Mouse (Mus musculus): ENCODE data around the gene Acer2. TPM values are rescaled to one million over a fixed set of nuclear protein-coding genes. Genes with fewer than 3 reads are reported as not detected.

Acer2 gene
- total and polyA plus RNA-seq, 2 experiments from 2014 or later = 9.5 to 9.6 TPM

DNA sequence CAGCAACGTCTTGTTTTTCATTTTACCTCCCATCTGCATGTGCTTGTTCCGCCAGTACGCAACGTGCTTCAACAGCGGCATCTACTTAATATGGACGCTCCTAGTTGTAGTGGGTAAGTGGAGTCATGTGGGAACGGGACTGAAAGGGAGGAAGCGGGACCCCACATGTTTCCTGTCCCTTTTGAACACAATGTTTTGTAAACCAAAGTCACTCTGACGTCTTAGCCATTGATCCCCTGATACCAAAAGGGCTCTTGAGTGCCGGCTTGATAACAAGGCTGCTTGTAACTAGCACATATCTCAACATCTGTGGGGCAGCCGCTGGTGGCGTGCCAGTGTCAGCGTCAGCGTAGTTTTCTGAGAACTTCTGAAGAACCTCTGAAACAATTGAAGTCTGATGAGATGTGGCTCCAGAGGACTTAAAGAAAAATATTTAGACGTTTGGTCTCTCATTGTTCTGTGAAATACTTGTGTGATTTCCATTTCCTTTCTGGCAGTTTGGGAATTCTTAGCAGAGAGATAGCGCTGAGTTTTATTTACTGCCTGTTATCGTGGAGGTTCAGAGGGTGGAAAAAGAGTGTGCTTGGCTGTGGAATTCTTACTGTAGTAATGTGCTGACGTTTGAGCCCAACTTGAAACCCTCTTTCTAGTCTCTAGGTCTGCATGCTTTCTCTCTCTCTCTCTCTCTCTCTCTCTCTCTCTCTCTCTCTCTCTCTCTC, 12.1 kb downstream of the Acer2 start:
- no peak for TF ChIP-seq CTCF (IDR thresholded peaks at IDR 0.05; ENCODE audit: low read depth)
- Histone ChIP-seq H3K27me3 (ENCODE audit: insufficient read depth, low read length) (no peaks in the 10 kb centered on the region), H3K4me2 (ENCODE audit: low read depth, low read length) (peak overlapping the region; percentile 42), H3K27ac (no peak overlapping the region), H3K4me1 (ENCODE audit: insufficient read depth, low read length) (no peaks in the 10 kb centered on the region), H3K9me3 (ENCODE audit: low read length) (no peaks in the 10 kb centered on the region), H3K9ac (replicated peaks; ENCODE audit: low read length) (no peak overlapping the region), H3K4me3 (ENCODE audit: low read length) (peak overlapping the region; percentile 8), H3K36me3 (ENCODE audit: insufficient read depth, low read length) (no peaks in the 10 kb centered on the region)
- WGBS = 49% methylated on average over 18 of the region's 18 CpGs
- ATAC-seq (no peak), DNase-seq (ENCODE audit: low spot score) (no peak)

DNA sequence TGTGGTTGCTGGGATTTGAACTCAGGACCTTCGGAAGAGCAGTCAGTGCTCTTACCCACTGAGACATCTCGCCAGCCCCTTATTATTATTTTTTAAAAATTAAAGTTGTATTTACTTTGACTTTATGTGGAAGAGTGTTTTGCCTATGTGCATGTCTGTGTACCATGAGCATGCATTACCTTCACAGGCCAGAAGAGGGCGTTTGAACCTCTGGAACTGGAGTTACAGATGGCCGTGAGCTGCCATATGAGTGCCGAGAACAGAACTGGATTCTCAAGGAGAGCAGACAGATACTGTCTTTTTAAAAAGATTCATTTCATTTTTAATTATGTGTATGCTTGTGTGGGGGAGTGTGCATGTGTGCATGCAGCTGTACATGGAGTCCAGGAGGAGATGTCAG, 13.7 kb downstream of the Acer2 start:
- Histone ChIP-seq H3K36me3 (ENCODE audit: insufficient read depth, low read length) (no peaks in the 10 kb centered on the region), H3K9ac (replicated peaks; ENCODE audit: low read length) (no peak overlapping the region), H3K9me3 (ENCODE audit: low read length) (no peaks in the 10 kb centered on the region), H3K27ac (no peak overlapping the region), H3K4me3 (ENCODE audit: low read length) (no peak overlapping the region), H3K27me3 (ENCODE audit: insufficient read depth, low read length) (no peaks in the 10 kb centered on the region), H3K4me1 (ENCODE audit: insufficient read depth, low read length) (no peaks in the 10 kb centered on the region), H3K4me2 (ENCODE audit: low read depth, low read length) (no peak overlapping the region)
- no peak for ATAC-seq
- WGBS = 72% methylated on average over 5 of the region's 5 CpGs
- DNase-seq (ENCODE audit: low spot score) = no peak
- peak; percentile 37 for TF ChIP-seq CTCF (IDR thresholded peaks at IDR 0.05; ENCODE audit: low read depth)

DNA sequence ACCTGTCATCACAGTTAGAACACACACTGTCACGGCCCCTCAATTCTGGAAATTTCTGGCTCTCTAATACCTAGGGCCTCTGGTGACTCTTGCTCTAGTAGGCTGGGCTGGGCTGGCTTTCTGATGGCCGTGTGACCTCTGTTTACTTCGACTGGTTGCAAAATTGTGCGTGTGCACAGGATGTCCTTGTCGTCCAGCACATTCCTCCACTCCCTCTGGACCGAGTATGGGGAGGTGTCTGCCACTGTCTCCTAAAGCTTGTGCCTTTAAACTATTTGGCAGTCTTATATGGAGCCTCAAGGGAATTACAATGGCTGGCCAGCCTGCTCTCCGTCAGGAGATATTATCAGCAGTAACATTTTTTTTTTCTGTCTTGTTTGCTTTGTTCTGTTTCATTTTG, 23.2 kb downstream of the Acer2 start:
- Histone ChIP-seq H3K27ac (no peak overlapping the region), H3K4me1 (ENCODE audit: insufficient read depth, low read length) (no peaks in the 10 kb centered on the region), H3K9me3 (ENCODE audit: low read length) (no peaks in the 10 kb centered on the region), H3K4me3 (ENCODE audit: low read length) (no peak overlapping the region), H3K27me3 (ENCODE audit: insufficient read depth, low read length) (no peaks in the 10 kb centered on the region), H3K9ac (replicated peaks; ENCODE audit: low read length) (no peak overlapping the region), H3K4me2 (ENCODE audit: low read depth, low read length) (no peak overlapping the region), H3K36me3 (ENCODE audit: insufficient read depth, low read length) (no peaks in the 10 kb centered on the region)
- 79% methylated on average over 7 of the region's 7 CpGs for WGBS
- TF ChIP-seq CTCF (IDR thresholded peaks at IDR 0.05; ENCODE audit: low read depth) = no peak
- ATAC-seq (no peak), DNase-seq (ENCODE audit: low spot score) (no peak)

DNA sequence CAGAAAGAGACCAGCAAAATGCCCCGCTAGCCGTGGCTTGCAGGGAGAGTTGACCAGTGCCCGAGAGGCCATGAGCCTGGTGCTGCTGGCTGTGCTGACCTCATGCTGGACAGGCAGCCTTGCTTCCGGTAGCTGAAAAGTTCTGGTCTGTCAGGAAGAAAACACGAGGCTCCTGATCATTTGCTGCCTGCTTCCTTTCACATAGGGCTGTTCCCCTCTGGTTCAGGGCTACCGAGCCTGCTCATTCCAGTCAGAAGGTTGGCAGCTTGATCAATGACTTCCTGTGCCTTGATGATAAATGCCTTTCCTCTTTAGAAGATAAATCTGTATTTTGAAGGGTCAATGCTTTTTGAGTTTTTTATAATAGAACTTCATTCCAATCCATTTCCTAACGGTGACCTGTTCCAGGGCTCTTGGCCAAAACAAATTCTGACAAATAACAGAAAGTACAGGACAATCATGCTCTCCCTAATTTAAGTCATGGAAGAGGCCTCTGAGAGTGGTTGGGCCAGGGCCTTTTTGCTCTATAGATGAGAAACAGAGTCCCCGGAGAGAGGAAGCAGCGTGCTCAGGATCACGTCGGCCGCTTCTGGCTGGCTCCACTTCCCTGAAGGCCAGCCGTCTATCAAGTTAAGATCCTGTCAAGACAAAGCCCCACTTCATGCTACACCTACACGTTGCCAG, 24.7 kb downstream of the Acer2 start:
- ATAC-seq (no peak), DNase-seq (ENCODE audit: low spot score) (no peak)
- H3K27me3 ChIP-seq (ENCODE audit: insufficient read depth, low read length) = no peaks in the 10 kb centered on the region
- no peak overlapping the region for H3K27ac ChIP-seq
- H3K9ac ChIP-seq (replicated peaks; ENCODE audit: low read length) = no peak overlapping the region
- H3K4me2 ChIP-seq (ENCODE audit: low read depth, low read length) = no peak overlapping the region
- 52% methylated on average over 14 of the region's 14 CpGs for WGBS
- no peaks in the 10 kb centered on the region for H3K4me1 ChIP-seq (ENCODE audit: insufficient read depth, low read length)
- no peak overlapping the region for H3K4me3 ChIP-seq (ENCODE audit: low read length)
- H3K9me3 ChIP-seq (ENCODE audit: low read length) = no peaks in the 10 kb centered on the region
- no peaks in the 10 kb centered on the region for H3K36me3 ChIP-seq (ENCODE audit: insufficient read depth, low read length)
- no peak for TF ChIP-seq CTCF (IDR thresholded peaks at IDR 0.05; ENCODE audit: low read depth)

DNA sequence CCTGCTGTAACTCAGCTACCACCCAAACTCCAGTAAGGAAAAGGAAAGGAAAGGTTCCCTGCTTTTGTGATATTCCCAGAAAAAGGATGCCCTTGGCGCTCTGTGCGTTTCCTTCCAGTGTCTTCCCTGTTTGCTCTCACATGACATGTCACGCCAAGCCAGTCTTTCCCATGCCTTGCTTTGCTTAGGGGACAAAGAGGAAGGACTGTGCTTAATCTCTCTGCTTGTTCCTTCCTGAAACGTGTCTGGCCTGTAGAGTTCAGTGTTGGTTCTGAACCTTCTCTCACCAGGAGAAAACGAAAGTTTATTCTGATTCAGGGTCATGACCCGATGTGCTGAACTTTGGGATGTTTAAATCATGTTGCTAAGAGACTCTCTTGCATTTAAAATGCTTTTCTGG, 28.2 kb downstream of the Acer2 start:
- Histone ChIP-seq H3K4me3 (ENCODE audit: low read length) (no peak overlapping the region), H3K27ac (no peak overlapping the region), H3K4me2 (ENCODE audit: low read depth, low read length) (no peak overlapping the region), H3K9me3 (ENCODE audit: low read length) (no peaks in the 10 kb centered on the region), H3K9ac (replicated peaks; ENCODE audit: low read length) (no peak overlapping the region), H3K36me3 (ENCODE audit: insufficient read depth, low read length) (no peaks in the 10 kb centered on the region), H3K27me3 (ENCODE audit: insufficient read depth, low read length) (no peaks in the 10 kb centered on the region), H3K4me1 (ENCODE audit: insufficient read depth, low read length) (no peaks in the 10 kb centered on the region)
- ATAC-seq = no peak
- WGBS = 59% methylated on average over 6 of the region's 6 CpGs
- DNase-seq (ENCODE audit: low spot score) = no peak
- no peak for TF ChIP-seq CTCF (IDR thresholded peaks at IDR 0.05; ENCODE audit: low read depth)

DNA sequence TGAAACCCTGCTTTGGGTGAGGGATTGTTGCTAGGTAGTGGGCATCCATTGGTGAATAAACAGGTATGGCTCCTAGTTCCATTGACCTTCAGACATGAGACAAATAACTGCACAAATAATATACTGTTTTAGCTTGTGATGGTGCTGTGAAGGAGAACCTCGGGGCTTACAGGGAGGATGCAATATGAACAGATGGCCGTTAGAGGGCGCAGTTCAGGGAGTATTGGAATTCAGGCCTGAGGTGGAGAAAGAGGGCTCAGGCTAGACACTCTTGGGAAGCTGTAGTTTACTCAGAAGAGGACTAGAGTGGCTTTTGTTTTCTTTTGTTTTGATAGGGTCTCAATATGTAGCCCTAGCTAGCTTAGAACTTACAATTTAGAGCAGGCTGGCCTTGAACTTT, 30.8 kb downstream of the Acer2 start:
- Histone ChIP-seq H3K9me3 (ENCODE audit: low read length) (no peaks in the 10 kb centered on the region), H3K4me3 (ENCODE audit: low read length) (no peak overlapping the region), H3K27ac (no peak overlapping the region), H3K27me3 (ENCODE audit: insufficient read depth, low read length) (no peaks in the 10 kb centered on the region), H3K4me1 (ENCODE audit: insufficient read depth, low read length) (no peaks in the 10 kb centered on the region), H3K4me2 (ENCODE audit: low read depth, low read length) (no peak overlapping the region), H3K9ac (replicated peaks; ENCODE audit: low read length) (no peak overlapping the region), H3K36me3 (ENCODE audit: insufficient read depth, low read length) (no peaks in the 10 kb centered on the region)
- DNase-seq (ENCODE audit: low spot score) = no peak
- peak; percentile 46 for TF ChIP-seq CTCF (IDR thresholded peaks at IDR 0.05; ENCODE audit: low read depth)
- 41% methylated on average over 3 of the region's 3 CpGs for WGBS
- no peak for ATAC-seq

DNA sequence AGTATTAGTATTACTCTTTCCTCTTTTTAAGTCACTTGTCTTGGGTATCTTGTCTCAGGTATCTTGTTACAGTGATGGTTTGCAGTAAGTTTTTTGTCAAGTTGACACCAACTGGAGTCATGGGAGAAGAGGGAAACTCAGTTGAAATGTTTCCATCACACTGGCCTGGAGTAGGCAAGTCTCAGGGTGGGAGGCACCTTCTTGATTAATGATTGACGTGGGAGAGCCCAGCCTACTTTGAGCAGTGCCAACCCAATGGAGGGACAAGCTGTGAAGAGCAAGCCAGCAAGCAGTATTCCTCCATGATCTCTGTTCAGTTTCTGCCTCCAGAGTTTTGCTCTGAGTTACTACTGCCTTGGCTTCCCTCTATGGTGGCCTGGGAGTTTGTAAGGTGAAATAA, 31.7 kb downstream of the Acer2 start:
- no peaks in the 10 kb centered on the region for H3K27me3 ChIP-seq (ENCODE audit: insufficient read depth, low read length)
- no peak overlapping the region for H3K4me3 ChIP-seq (ENCODE audit: low read length)
- DNase-seq (ENCODE audit: low spot score) = no peak
- WGBS = 84% methylated on average over 1 of the region's 1 CpGs
- H3K4me1 ChIP-seq (ENCODE audit: insufficient read depth, low read length) = no peaks in the 10 kb centered on the region
- no peaks in the 10 kb centered on the region for H3K9me3 ChIP-seq (ENCODE audit: low read length)
- ATAC-seq = no peak
- H3K36me3 ChIP-seq (ENCODE audit: insufficient read depth, low read length) = no peaks in the 10 kb centered on the region
- no peak overlapping the region for H3K27ac ChIP-seq
- no peak for TF ChIP-seq CTCF (IDR thresholded peaks at IDR 0.05; ENCODE audit: low read depth)
- no peak overlapping the region for H3K4me2 ChIP-seq (ENCODE audit: low read depth, low read length)
- no peak overlapping the region for H3K9ac ChIP-seq (replicated peaks; ENCODE audit: low read length)
